Comparison of ENCODE assay signal across 20 mouse cellular contexts in the genomic region with DNA sequence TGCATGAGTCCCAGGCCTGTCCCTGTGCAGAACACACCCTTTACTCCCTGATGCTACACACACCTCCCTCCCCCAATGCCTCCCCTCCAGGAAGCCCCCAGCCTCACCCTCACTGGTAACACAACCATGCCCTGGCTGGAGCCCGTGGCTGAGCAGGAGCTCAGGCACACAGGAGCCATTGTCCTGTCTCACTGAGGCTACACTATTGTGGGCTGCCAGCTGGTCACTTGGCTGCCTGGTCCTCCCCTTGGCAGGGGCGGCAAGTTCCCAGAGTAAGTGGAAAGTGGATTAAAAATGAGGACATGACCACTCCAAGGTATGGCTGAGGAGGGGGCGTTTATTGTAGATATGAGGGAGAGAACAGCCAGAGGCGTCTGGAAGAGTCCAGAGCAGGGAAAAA.
DNase-seq lines count a peak whose midpoint lies in the region; ATAC-seq lines count a peak whose summit lies in the region.
"Had no signal": no experiment of that assay in that cellular context is flagged by ENCODE, and none has a peak within 500 bp of the region (broad histone marks: within the 10 kb centered on the region; RNA-seq: fewer than 3 reads in every experiment).

No protein-coding gene starts in this region.

- 0 out of 2 replicates have a peak, but pooled peaks have one; percentile 22 for ATAC-seq in frontal cortex, adult (ENCODE audit: low TSS enrichment)
- ATAC-seq: activated CD4-positive, CD25-positive, alpha-beta regulatory T cell, adult 4 months; intestine, embryonic 16.5 days; lung, postnatal 0 days had no signal

- DNase-seq in frontal cortex, postnatal 36 days (ENCODE audit: low spot score in 2 of 2) = no peak
- peak; percentile 53 for DNase-seq in layer of hippocampus, adult 9-11 months
- no peak for DNase-seq in layer of hippocampus, adult 11-12 months (ENCODE audit: low spot score)
- DNase-seq in retina, postnatal 1 day = peak; percentile 36
- no peak for DNase-seq in retina, embryonic 14.5 days (ENCODE audit: low spot score)
- no peak for DNase-seq in thymus, postnatal 4 days
- DNase-seq: adrenal gland, adult 8-10 months; cerebellum, adult 9-10 months; gastrocnemius, postnatal 14 days; heart, adult 11 months; heart, postnatal 10 days; kidney, adult 9 months; kidney, postnatal 14 days; right cerebral cortex, adult 18-20 months; thymus, adult 18-20 months; thymus, postnatal 36 days had no signal

Comparison
In these comparisons a context has a peak if more than half of its experiments do, and no peak if none do; other contexts are left out.
1. DNase-seq: peak in layer of hippocampus, adult 9-11 months (single experiment) and retina, postnatal 1 day (single experiment); none in frontal cortex, postnatal 36 days (0 of 2), layer of hippocampus, adult 11-12 months (single experiment), retina, embryonic 14.5 days (single experiment) and thymus, postnatal 4 days (single experiment).